Mouse (Mus musculus): ENCODE results near the gene Gpkow. TPM values are rescaled to one million over a fixed set of nuclear protein-coding genes. Genes with fewer than 3 reads are reported as not detected.
"Not testable (repeated sequence)": the region's sequence is repeated elsewhere in the genome, so short reads cannot be mapped to it uniquely, and the experiment has no call there.

The Gpkow gene
- polyA plus RNA-seq, 1 experiment, result 15.7 TPM

DNA sequence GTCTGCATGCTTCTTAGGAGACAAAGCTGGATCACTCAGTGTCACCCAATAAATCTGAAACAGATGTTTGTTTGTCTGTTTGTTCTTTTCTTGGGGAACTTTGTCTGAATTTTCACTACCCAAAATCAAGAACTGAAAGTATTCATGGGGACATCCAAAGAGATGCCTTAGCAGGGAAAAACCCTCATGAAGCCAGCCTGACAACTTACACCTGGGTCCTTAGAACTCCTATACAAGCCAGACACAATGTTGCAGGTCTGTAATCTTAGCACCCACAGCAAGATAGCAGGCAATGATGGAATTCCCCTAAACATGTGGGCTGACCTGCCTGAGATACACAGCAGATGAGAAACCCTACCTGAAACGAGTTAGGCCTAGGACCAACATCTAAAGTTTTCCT lies 48.0 kb downstream of the Gpkow start:
- H3K79me2 ChIP-seq (ENCODE audit: control insufficient read depth, insufficient read depth), result peaks cover under 1% of the 10 kb centered on the region
- H3K27me3 ChIP-seq (ENCODE audit: control insufficient read depth, insufficient read depth, insufficient read length), result no peaks in the 10 kb centered on the region
- H3K4me3 ChIP-seq (ENCODE audit: insufficient read depth, poor library complexity, severe bottlenecking), result no peak overlapping the region
- TF ChIP-seq MAX (IDR thresholded peaks at IDR 0.05) (no peak), USF1 (IDR thresholded peaks at IDR 0.05; ENCODE audit: low read depth) (no peak), MYOG (IDR thresholded peaks at IDR 0.05; ENCODE audit: control insufficient read depth, extremely low read depth, insufficient read length) (no peak), CTCF (IDR thresholded peaks at IDR 0.05; ENCODE audit: control insufficient read depth, insufficient read depth, insufficient read length) (no peak), FOSL1 (IDR thresholded peaks at IDR 0.05; ENCODE audit: insufficient read depth, low read length, poor library complexity, severe bottlenecking) (no peak), CEBPB (IDR thresholded peaks at IDR 0.05; ENCODE audit: low read depth) (no peak), MYOD1 (IDR thresholded peaks at IDR 0.05; ENCODE audit: control insufficient read depth, insufficient read length, low read depth) (no peak)
- H3ac ChIP-seq (ENCODE audit: control insufficient read depth, insufficient read length, low read depth), result no peak overlapping the region
- H3K79me3 ChIP-seq (ENCODE audit: low read depth), result peaks cover 2% of the 10 kb centered on the region
- no peaks in the 10 kb centered on the region for H3K36me3 ChIP-seq (ENCODE audit: control insufficient read depth, insufficient read depth)

DNA sequence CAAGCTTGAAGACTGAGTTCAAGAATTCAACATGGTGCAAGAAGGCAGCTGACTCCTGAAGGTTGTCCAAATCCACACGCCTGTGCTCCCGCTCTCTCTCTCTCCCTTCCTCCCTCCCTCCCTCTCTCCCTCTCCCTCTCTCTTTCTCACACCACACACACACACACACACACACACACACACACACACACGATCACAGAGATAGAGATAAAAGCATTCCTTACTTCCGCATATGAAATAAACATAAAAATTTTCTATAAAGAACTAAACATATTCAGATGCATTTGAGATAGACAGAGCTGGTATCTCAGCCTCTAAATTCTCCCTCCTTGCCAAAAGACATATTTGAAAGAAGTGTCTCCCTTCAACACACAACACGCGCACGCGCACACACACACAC lies 48.5 kb downstream of the Gpkow start:
- no peak overlapping the region for H3K4me3 ChIP-seq (ENCODE audit: insufficient read depth, poor library complexity, severe bottlenecking)
- H3K27me3 ChIP-seq (ENCODE audit: control insufficient read depth, insufficient read depth, insufficient read length), result no peaks in the 10 kb centered on the region
- H3K79me3 ChIP-seq (ENCODE audit: low read depth), result peaks cover 2% of the 10 kb centered on the region
- peaks cover 4% of the 10 kb centered on the region for H3K79me2 ChIP-seq (ENCODE audit: control insufficient read depth, insufficient read depth)
- no peak overlapping the region for H3ac ChIP-seq (ENCODE audit: control insufficient read depth, insufficient read length, low read depth)
- TF ChIP-seq CEBPB (IDR thresholded peaks at IDR 0.05; ENCODE audit: low read depth) (no peak), CTCF (IDR thresholded peaks at IDR 0.05; ENCODE audit: control insufficient read depth, insufficient read depth, insufficient read length) (no peak), MAX (IDR thresholded peaks at IDR 0.05) (no peak), USF1 (IDR thresholded peaks at IDR 0.05; ENCODE audit: low read depth) (no peak), MYOD1 (IDR thresholded peaks at IDR 0.05; ENCODE audit: control insufficient read depth, insufficient read length, low read depth) (no peak), FOSL1 (IDR thresholded peaks at IDR 0.05; ENCODE audit: insufficient read depth, low read length, poor library complexity, severe bottlenecking) (no peak), MYOG (IDR thresholded peaks at IDR 0.05; ENCODE audit: control insufficient read depth, extremely low read depth, insufficient read length) (no peak)
- no peaks in the 10 kb centered on the region for H3K36me3 ChIP-seq (ENCODE audit: control insufficient read depth, insufficient read depth)

DNA sequence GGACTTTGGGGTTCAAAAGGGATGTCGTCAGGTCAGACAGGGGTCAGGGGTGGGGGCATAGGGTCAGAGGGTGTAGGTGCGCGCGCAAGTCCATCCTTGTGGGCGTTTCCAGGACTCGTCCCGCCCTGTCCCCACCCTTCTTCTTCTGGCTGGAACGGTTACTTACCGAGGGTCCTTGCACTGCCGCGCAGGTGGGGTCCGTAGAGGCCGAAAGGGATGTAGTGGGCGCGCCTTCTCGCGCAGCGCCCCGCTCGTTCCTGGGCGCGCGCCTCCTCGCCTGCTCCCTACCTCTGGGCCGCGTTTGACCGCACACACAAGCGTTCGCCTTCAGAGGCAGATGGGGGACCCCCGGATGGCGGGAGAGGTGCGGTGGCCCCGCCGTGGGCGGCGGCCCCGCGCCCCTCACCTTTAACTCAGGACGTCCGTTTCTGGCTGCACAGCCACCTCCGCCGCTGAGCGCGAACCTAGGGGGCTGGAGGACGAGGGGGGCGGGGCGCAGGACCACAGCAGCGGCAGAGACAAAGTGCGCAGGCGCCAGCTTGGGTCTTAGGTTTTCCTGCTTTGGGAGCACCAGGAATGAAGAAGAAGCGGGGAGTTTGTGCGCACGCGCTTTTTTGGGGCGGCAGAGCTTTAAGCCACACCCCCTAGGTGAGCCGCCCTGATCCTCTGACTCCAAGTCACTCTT lies 53.6 kb downstream of the Gpkow start, which contains the start of gene Ccdc120:
Gene Ccdc120 (minus strand): TSS at position 474 of the 685 bp plus-strand sequence.
- Histone ChIP-seq H3K79me2 (ENCODE audit: control insufficient read depth, insufficient read depth) (peaks cover 4% of the 10 kb centered on the region), H3K4me3 (ENCODE audit: insufficient read depth, poor library complexity, severe bottlenecking) (peak within 1 kb of the TSS; percentile 49), H3ac (ENCODE audit: control insufficient read depth, insufficient read length, low read depth) (peak within 1 kb of the TSS; percentile 77), H3K27me3 (ENCODE audit: control insufficient read depth, insufficient read depth, insufficient read length) (no peaks in the 10 kb centered on the region), H3K36me3 (ENCODE audit: control insufficient read depth, insufficient read depth) (no peaks in the 10 kb centered on the region), H3K79me3 (ENCODE audit: low read depth) (peaks cover 2% of the 10 kb centered on the region)
- TF ChIP-seq FOSL1 (IDR thresholded peaks at IDR 0.05; ENCODE audit: insufficient read depth, low read length, poor library complexity, severe bottlenecking), result no peak
- TF ChIP-seq USF1 (IDR thresholded peaks at IDR 0.05; ENCODE audit: low read depth), result no peak
- TF ChIP-seq MAX (IDR thresholded peaks at IDR 0.05), result no peak
- no peak for TF ChIP-seq CTCF (IDR thresholded peaks at IDR 0.05; ENCODE audit: control insufficient read depth, insufficient read depth, insufficient read length)
- TF ChIP-seq MYOD1 (IDR thresholded peaks at IDR 0.05; ENCODE audit: control insufficient read depth, insufficient read length, low read depth), result no peak
- no peak for TF ChIP-seq CEBPB (IDR thresholded peaks at IDR 0.05; ENCODE audit: low read depth)
- TF ChIP-seq MYOG (IDR thresholded peaks at IDR 0.05; ENCODE audit: control insufficient read depth, extremely low read depth, insufficient read length), result no peak

DNA sequence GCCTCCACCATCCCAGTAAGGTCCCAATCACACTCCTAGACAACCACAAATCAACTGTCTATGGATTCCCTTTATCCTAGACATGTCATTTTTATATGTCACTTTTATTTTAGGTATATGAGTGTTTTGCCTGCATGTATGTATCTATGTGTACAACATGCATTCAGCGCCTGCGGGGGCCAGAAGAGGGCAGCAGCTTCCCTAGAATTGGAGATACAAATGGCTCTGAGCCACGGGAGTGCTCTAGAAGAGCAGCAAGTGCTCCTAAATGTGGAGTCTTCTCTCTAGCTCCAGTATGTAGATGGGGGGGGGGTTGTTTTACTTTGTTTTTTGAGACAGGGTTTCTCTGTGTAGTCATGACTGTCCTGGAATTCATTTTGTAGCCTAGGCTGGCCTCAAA lies 56.7 kb downstream of the Gpkow start:
- not testable (repeated sequence) for H3K79me3 ChIP-seq (ENCODE audit: low read depth); H3ac ChIP-seq (ENCODE audit: control insufficient read depth, insufficient read length, low read depth); H3K36me3 ChIP-seq (ENCODE audit: control insufficient read depth, insufficient read depth); H3K79me2 ChIP-seq (ENCODE audit: control insufficient read depth, insufficient read depth); H3K4me3 ChIP-seq (ENCODE audit: insufficient read depth, poor library complexity, severe bottlenecking); H3K27me3 ChIP-seq (ENCODE audit: control insufficient read depth, insufficient read depth, insufficient read length)

Other genes starting within 250 kb of the Gpkow start
- 0.11 TPM for gene Foxp3, start 123.5 kb upstream of the Gpkow start, polyA plus RNA-seq (2012; fragmentation: generic; extraction: Trizol)
- 3.3 TPM for gene Ppp1r3f, start 122.8 kb upstream of the Gpkow start, polyA plus RNA-seq (2012; fragmentation: generic; extraction: Trizol)
- 38.0 TPM for gene Ccdc22, start 91.6 kb upstream of the Gpkow start, polyA plus RNA-seq (2012; fragmentation: generic; extraction: Trizol)
- gene Cacna1f, start 90.0 kb upstream of the Gpkow start, polyA plus RNA-seq (2012; fragmentation: generic; extraction: Trizol), result not detected
- gene Syp, start 58.7 kb upstream of the Gpkow start, polyA plus RNA-seq (2012; fragmentation: generic; extraction: Trizol), result 0.75 TPM
- 3.0 TPM for gene Prickle3, start 39.9 kb upstream of the Gpkow start, polyA plus RNA-seq (2012; fragmentation: generic; extraction: Trizol)
- 549 TPM for gene Plp2, start 25.7 kb upstream of the Gpkow start, polyA plus RNA-seq (2012; fragmentation: generic; extraction: Trizol)
- gene Magix, start 15.9 kb upstream of the Gpkow start, polyA plus RNA-seq (2012; fragmentation: generic; extraction: Trizol), result 0.08 TPM
- gene Wdr45, start 17.2 kb downstream of the Gpkow start, polyA plus RNA-seq (2012; fragmentation: generic; extraction: Trizol), result 18.4 TPM
- gene Gm45208, start 25.1 kb downstream of the Gpkow start, polyA plus RNA-seq (2012; fragmentation: generic; extraction: Trizol), result 0.22 TPM
- 93.9 TPM for gene Praf2, start 31.3 kb downstream of the Gpkow start, polyA plus RNA-seq (2012; fragmentation: generic; extraction: Trizol)
- gene Ccdc120, start 53.8 kb downstream of the Gpkow start, polyA plus RNA-seq (2012; fragmentation: generic; extraction: Trizol), result 9.4 TPM
- gene Tfe3, start 65.4 kb downstream of the Gpkow start, polyA plus RNA-seq (2012; fragmentation: generic; extraction: Trizol), result 46.7 TPM
- 17.9 TPM for gene Gripap1, start 92.6 kb downstream of the Gpkow start, polyA plus RNA-seq (2012; fragmentation: generic; extraction: Trizol)
- gene Kcnd1, start 125.2 kb downstream of the Gpkow start, polyA plus RNA-seq (2012; fragmentation: generic; extraction: Trizol), result 0.11 TPM
- gene Otud5, start 144.2 kb downstream of the Gpkow start, polyA plus RNA-seq (2012; fragmentation: generic; extraction: Trizol), result 32.0 TPM
- 2.4 TPM for gene Pim2, start 181.1 kb downstream of the Gpkow start, polyA plus RNA-seq (2012; fragmentation: generic; extraction: Trizol)
- 20.6 TPM for gene Slc35a2, start 186.9 kb downstream of the Gpkow start, polyA plus RNA-seq (2012; fragmentation: generic; extraction: Trizol)
- gene Pqbp1, start 202.1 kb downstream of the Gpkow start, polyA plus RNA-seq (2012; fragmentation: generic; extraction: Trizol), result 79.2 TPM
- gene Timm17b, start 202.2 kb downstream of the Gpkow start, polyA plus RNA-seq (2012; fragmentation: generic; extraction: Trizol), result 43.1 TPM
- not detected for gene Gm10491, start 210.7 kb downstream of the Gpkow start, polyA plus RNA-seq (2012; fragmentation: generic; extraction: Trizol)
- gene Gm10490, start 212.4 kb downstream of the Gpkow start, polyA plus RNA-seq (2012; fragmentation: generic; extraction: Trizol), result 0.27 TPM
- gene Pcsk1n, start 222.7 kb downstream of the Gpkow start, polyA plus RNA-seq (2012; fragmentation: generic; extraction: Trizol), result not detected
- gene Eras, start 231.5 kb downstream of the Gpkow start, polyA plus RNA-seq (2012; fragmentation: generic; extraction: Trizol), result not detected

Measured in C2C12 (cell line).